Mouse (Mus musculus): ENCODE results near the gene Chmp6.

Gene Chmp6

DNA sequence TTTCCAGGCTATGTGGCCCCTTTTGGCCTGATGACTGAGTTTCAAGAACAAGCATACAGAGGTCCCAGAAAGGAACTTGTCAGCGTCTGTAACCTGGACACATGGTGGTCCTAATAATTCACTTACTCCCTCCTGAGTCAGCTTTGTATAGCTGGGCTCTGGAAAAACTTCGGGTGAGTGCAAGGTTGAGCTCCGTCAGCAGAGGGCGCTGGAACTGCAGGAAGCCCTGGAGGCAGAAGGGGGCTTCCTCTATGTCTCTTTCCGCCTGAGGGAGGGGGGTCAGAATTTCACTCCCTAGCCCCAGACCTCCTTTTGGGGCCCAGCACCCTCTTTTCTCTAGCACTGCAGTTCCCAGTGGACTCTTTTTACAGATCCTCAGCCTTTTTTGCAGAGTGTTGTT lies 3.8 kb upstream of the Chmp6 start:
- peak; percentile 45 for DNase-seq (ENCODE audit: low spot score)

DNA sequence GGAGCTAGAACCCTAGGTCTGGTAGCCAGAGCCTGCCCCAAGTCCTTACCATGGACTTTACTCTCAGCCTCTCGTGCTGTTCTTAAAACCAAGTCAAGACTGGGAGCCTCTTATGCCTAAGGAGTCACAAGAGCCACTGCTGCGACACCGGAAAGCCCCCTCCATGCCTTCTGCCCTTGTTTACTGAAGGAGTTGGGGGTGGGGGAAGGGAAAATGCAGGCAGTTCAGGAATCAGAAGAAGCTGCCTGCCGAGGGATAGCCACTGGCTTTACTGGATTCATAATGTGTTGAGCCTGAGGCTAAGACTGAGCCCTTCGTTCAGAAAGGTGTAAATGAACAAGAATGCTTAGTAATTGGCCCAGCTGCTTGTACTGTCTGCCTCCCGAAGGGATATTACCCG lies 396 bp upstream of the Chmp6 start:
- no peak for DNase-seq (ENCODE audit: low spot score)

DNA sequence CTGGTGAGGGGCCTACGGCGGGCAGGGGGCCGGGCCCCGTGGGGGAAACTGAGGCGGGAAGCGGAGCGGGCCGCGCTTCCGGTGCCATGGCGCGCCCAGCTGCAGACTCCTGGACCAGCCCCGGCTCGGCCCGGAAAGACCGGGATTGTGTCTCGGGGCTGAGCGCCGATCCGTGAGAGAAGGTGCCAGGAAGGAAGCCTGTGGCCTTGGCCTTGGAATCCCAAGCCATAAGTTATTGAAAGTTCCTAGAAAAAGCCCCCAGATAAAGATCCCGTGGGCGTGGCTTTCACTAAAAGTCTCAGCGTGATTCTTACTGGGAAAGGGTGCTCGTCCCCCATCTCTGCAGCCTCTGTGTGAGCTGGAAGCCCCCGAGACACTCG lies 684 bp downstream of the Chmp6 start:
- DNase-seq (ENCODE audit: low spot score), result no peak

DNA sequence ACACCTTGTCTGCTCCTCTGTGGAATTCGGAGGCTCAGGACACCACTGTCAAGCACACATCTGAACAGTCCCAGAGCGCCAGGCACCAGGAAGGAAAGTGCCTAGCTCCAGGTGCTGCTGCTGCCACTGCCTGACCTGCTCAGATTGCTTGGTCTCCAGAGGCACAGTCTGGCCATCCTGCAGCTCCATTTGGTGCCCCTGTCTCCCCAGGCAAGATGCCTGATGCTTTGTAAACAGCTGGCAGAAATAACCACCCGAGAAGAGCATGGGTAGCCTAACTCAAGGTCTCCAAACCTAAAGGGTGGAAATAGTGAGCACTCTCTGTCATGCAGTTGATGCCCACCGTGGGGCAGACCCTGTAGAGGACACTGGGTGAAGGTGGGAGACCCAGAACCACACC lies 1.1 kb downstream of the Chmp6 start:
- no peak for DNase-seq (ENCODE audit: low spot score)

DNA sequence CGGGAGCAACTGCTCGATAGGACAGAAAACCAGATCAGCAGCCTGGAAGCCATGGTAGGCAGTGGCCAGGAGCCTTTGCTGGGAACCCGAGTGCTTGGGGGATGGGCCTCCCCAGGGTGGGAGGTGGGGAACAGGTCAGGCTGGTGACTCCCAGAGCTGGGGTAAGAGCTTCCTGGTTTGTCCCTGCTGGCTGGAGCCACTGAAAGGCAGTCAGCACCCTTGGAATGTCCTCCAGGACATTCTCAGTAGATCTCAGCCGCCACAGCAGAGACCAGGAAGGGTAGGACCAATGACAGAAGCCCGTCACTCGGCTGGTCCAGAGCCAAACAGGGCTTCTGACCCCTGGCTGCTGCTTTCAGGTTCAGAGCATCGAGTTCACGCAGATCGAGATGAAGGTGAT lies 2.4 kb downstream of the Chmp6 start:
- no peak for DNase-seq (ENCODE audit: low spot score)

DNA sequence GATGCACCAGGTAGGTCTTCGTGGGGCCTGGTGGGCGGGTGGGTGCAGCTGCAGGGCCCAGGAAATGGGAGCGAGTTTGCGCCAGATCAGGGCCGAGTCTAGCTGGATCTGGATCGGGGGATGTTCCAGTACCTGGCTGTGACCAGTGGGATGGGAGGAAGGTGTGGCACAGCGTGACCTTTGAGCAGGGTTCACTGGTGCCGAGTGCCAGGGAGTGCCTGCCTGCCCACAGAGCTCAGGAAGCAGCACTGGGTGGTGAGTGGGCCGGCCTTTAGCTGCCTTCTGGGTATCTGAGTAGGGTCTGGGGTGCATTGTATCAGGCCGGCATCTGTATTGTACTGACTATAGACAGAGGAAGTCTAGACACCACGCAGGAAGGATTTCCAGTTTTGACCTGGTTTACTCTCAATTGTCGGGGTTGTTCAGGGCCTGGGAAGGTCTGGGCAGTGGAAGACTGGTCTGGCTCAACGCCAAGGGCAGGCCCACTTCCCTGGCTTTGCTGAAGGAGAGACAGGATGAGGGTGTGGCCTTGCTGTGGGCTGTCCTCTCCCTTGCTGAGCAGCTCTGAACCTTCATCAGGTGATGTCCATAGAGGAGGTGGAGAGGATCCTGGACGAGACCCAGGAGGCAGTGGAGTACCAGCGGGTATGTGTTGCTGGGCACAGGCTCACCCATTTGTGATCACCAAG lies 3.0 kb downstream of the Chmp6 start:
- DNase-seq (ENCODE audit: low spot score), result no peak

DNA sequence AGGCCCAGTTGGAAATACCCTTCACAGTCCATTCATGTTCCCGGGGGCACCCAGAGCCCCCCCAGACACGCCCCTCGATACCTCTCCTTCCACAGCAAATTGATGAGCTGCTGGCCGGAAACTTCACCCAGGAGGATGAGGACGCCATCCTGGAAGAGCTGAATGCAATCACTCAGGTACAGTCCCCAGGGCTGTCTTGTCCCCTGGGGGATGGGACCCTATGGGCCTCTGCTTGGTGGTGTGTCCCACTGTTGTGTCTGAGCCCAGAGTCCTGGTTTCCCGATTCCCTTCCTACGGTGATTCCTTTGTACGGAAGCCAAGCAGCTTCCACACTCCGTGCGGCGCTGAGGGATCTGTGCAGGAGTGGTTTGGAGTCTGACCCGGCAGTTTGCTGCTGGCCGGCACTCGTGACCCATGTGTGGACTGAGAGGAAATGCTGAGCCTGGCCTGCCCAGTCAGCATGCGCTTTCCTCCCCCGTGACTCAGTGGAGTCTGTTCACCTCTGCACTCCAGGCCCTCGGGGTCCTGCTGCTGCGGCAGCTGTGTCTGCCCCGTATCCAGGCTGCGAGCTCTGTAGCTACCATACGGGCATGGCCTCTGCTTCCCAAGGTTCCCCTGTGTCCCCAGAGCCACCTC lies 3.7 kb downstream of the Chmp6 start:
- DNase-seq (ENCODE audit: low spot score), result no peak

DNA sequence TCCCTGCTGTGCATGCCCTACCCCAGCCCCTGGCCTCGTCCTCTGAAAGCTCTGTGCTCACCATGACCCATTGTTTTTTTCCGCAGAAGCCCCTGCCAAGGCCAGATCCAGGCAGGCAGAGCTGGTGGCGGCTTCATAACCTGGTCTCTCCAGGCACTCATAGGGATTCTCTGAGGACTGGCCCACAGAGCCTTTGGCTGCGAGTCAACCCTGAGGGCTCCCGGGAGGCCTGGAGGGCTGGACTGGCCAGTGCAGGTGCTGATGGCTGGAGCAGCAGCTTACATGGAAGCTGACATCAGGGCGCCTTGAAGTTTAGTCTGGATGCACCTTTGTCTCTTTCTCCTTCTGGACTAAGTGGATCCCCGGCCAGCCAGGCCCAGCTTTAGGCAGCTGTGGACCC lies 5.3 kb downstream of the Chmp6 start:
- no peak for DNase-seq (ENCODE audit: low spot score)

DNA sequence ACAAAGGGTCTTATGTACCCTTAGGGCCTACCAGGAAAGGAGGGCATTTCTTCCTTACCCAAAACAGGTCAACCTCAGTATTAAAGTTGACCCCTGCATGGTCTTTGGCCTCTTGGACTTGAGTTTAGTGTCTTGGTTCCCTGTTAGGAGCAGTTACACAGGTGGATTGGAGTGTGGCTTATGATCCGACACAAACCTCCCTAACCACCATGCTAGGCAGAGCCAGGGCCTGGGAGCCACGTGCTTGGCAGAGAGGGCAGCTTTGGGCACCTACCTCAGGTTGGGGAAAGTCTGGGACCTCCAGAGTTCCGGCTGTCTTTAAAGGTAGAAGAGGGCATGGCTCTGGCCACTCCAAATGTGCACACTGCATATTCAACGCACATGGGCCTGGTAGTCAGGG lies 6.2 kb downstream of the Chmp6 start:
- DNase-seq (ENCODE audit: low spot score), result no peak

DNA sequence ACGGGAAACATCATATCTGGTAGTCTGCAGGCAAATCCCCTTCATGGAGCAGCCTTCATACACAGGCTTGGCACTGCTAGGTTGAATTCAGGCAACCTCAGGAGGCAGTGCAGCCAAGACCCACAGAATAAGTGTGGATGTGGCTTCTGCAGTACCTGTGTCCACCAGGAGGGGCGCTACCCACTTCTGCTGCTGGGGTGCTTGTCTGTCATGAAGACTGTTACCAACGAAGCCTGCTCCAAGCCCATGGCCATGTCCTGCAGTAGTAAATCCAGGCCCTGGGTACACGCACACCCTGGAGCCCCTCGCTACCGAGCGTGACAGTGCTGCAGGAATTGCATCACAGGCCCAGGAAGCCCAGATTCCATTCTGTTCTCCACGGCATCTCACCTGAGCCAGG lies 6.7 kb downstream of the Chmp6 start:
- DNase-seq (ENCODE audit: low spot score), result no peak

DNA sequence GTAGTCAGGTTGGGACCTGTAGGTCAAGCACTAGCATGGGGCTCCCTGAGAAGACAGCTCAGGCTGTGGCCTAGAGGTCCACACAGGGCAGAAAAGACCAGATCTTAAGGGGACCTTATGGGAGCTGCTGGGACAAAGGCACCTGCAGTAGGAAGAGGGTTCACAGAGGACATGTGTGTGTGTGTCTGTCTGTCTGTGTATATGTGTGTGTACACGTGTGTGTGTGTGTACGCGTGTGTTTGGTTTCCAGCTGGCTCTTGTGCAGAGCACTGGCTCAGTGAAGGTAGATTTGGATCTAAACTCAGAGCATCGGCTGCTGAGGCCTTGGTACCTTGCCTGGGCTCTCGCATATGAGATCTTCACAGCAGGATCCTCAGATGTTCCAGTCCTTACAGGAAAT lies 7.4 kb downstream of the Chmp6 start:
- DNase-seq (ENCODE audit: low spot score), result no peak

DNA sequence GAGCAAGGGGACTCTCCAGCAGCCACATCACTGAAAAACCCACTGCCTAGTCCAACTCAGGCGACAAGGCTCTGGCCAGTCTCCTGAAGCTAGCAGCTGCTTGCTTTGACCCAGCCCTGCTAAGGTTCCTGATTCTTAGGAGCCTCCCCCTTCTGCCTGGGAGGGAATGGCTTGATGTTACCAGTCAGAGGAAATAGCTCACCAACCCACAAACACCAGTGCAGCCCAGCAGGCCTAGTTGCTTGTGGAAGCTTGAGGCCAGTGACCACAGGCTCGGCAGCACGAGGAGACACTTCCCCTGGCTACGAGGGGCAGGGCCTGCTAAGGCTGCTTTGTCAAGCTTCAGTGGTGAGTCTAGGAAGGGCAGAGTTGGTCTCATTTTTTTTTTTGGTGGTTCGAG lies 11.9 kb downstream of the Chmp6 start:
- DNase-seq (ENCODE audit: low spot score), result no peak

DNA sequence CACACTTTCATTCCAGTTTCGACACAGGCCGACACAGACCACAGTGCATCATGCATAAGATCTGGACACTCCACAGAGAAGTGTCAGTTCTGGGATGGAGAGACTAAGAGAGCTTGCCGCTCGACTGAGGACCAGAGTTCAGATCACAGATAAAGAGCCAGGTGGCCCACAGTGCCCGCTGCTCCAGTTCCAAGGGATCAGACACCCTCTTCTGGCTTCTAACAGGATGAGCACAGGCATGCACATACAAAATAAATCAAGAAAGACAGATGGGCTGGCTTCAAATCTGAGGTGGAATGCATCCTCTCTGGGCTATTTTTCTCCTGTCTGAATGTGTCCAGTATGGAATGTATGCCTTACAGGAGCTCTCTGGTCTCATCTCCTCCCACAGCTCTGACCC lies 13.5 kb downstream of the Chmp6 start:
- no peak for DNase-seq (ENCODE audit: low spot score)

DNA sequence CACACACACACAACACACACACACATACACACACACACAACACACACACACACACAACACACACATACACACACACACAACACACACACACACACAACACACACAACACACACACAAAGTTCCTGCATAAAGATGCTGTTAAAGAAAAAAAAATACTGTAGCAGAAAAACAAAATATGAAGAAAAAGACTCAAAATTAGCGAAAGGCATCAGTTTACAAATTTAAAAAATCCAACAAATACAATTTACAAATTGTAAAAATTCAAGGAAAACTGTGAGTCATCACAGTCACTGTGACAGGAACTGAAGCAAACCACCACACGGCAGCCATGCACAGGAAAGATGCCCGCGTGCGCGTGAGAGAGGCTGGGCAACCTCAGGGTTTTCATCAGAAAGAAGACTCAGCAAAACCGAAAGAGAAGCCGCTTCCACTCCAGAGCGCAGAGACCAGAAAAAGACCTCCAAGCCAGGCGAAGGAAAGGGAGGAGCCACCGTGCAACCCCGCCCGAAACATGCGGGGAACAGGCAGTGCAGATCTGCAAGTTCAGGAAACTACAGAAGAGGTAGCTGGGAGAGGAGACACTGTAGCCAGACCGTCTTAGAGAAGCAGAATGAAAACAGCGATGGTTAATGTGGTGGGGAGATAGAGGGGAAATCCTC lies 14.9 kb downstream of the Chmp6 start:
- DNase-seq (ENCODE audit: low spot score), result no peak

DNA sequence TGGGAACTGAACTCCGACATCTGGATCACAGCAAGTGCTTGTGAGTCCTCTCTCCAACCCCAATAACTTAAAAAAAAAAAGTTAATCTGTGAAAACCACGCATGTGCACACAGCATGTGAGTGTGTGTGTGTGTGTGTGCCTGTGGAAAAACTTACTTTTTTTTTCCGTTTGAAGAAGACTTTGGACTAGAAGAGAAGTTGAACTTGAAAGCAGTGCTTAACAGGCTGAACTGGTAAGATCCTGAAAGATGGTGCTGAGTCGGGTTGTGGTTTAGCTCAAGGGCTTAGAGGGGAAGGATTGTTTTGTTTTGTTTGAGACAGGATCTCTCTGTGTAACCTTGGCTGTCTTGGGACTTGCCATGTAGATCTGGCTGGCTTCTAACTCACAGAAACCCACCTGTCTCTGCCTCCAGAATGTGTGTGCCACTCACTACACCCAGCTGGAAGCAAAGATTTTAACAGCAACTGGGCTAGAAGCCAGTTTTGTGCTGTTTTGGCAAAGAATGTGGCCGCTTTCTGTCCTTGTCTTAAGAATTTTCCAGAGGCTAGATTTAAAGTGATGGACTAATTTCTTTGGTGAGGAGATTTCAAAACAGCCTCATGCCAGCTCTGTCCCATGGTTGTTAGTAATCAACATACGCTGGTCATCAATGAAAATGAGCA lies 16.5 kb downstream of the Chmp6 start:
- no peak for DNase-seq (ENCODE audit: low spot score)

DNA sequence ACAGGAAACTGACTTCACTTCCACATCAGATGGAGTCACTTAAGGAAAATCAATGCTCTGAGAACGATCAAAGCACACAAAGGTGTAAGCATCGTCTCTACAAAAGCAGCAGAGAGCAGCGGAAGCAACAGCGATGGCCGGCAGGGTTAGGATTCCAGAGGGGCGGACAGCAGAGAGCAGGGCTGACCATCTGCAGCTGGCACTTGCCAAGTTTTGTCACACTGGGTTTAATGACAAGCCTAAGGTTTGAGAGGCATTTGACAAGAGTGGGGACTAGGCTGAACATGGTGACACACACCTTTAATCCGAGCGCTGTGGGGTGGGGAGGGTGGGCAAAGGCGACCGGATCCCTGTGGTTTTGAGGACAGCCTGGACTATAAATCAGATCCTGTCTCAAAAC lies 18.6 kb downstream of the Chmp6 start:
- DNase-seq (ENCODE audit: low spot score), result no peak

DNA sequence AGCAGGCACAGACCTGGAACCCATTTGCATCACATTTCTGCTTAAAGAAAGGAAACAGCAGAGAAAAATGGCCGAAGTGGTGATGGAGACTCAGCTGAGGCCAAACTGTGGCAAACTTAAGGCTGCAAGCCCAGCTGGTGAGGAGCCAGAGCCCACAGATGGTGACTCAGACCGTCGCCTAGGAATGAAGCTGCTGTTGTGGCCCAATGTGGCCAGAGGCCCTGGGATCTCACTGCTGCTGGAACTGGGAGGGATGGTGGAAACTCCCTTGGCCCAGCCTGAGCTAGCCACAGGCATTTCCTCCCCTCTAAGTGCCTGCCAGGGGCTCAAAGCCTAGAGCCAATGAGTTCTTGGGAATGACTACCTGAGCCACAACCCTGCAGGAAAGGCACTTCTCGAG lies 19.9 kb downstream of the Chmp6 start:
- no peak for DNase-seq (ENCODE audit: low spot score)

DNA sequence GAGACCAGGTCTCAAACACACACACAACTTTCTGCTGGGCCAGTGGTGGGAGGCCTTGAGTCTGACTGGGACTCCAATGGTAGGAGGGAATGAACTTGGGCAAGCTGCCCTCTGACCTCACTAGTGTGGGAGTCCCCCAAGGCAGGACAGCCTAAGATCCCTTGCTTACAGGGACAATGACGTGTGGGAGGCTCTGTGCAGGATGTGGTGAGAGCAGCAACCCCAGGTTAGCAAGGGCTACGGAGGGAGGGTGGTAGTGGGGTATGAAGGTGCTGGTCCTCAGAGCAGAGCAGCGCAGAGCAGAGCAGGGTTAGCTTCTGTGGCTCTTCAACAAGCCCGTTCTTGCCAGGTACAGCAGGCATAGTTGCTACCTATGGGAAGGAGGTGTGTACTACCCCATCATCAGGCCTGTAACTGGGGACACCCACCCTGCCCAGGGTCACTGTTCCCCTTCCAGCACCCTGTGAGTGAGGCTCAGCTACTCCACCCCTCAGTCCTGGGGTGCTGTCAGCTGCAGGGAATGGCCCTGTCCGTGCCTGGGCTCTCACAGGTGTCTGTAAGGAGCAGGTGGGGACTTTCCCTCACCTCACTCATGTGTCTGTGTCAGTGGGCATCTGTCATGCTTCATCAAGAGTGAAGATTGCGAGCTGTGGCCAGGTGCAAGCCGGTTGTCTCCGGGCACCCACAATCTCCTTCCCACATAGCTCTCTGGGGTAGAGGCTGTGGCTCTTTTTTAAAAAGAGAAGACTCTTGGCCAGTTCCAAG lies 20.8 kb downstream of the Chmp6 start:
- DNase-seq (ENCODE audit: low spot score), result no peak

DNA sequence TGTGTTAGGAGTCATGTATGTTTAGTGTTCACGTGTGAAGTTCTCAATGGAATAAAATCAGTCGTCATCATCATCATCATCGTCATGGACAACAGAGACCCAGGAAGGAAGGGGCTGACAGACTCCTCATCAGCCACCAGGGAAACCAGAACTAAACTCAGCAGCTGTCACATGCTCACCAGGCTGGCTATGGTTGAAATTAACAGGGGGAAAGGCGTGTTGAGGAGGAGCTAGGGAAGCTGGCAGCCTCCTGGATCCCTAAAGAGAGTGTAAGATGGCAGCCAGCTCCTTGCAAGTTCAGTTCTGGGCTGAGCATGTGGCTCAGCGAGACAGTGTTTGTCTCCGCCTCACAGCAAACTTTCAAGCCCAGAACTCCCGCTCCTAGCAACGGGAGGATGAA lies 21.5 kb downstream of the Chmp6 start:
- DNase-seq (ENCODE audit: low spot score), result no peak

DNA sequence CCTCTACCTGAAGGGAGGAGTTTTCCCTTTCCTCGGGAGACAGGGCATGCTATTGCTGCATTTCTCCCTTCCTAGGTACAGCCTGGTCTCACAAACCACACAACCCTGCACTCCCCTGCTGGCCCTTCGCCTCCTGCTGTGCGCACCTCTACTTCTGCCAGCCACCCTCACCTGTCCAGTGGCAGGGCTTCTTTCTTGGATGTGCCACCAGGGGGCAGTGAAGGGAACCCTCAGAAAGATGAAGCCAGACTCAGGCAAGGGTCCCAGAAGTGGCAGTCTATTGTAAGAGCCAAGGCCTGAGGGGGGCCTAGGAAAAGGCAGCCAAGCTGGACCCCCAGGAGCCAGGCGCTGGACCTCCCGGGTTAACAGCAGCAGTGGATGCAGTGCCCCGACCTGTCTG lies 22.2 kb downstream of the Chmp6 start:
- DNase-seq (ENCODE audit: low spot score), result no peak

DNA sequence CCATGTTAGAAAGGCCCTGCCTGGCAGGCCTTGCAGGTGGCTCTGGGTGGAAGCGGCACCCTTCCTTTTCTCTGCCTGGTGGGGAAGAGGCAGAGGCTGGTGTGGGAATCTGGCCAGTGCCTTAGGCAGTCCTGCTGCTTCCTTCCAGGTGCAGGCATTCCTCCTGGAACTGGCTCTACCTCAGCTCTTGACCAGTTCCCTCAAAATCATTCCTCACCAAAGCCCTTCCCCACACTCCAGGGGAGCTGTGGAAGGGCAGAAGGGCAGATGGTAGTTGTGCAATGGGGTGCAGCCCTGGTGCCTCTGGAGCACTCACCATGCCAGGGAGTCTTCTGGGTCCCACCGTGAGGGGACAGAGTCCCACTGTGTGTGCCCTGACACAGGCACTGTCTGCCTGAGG lies 23.2 kb downstream of the Chmp6 start:
- DNase-seq (ENCODE audit: low spot score), result no peak

DNA sequence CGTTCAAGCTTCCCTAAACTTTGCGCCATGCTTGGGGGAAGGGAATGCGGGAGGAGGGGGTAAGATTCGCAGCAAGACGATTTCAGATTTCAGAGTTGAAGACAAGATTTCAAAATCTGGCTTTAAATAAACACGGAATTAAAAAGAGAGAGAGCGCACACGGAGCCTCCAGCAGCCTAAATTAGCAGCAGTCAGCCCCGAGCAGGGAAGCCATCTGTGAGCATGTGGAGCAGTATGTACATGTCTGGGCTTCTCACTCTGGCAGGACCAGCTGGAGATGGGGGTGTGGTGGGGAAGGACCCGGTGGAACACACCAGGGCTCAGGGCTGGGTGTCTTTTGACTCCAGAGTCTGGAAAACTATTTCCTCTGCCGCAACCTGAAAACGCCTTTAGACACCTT lies 24.0 kb downstream of the Chmp6 start:
- DNase-seq (ENCODE audit: low spot score), result no peak
